Mouse (Mus musculus) CH12.LX (cell line): ENCODE measurements around the gene Tnip3.

Experiments used
- CTCF ChIP-seq, 2 experiments: IDR thresholded peaks in 1 of 2; conservative IDR thresholded peaks in 1 of 2; 2 replicates each; pipeline ENCODE4 v1.5.1; 2011 to 2012; ENCODE audit warnings: low read depth in 2 of 2, low read length in 2 of 2, improper control_type of control experiment in 1 of 2, inconsistent platforms in 1 of 2, mild to moderate bottlenecking in 1 of 2, moderate library complexity in 1 of 2
- EP300 ChIP-seq: IDR thresholded peaks from 2 replicates; pipeline ENCODE4 v1.6.1; 2011; ENCODE audit warnings: low read length, improper control_type of control experiment
- KAT2A ChIP-seq: IDR thresholded peaks from 2 replicates; pipeline ENCODE4 v1.6.1; 2012; ENCODE audit warnings: low read length, improper control_type of control experiment, inconsistent platforms; ENCODE audit not compliant: insufficient replicate concordance
- MAZ ChIP-seq: IDR thresholded peaks from 2 replicates; pipeline ENCODE4 v1.6.1; 2012; ENCODE audit warnings: low read depth, mild to moderate bottlenecking, inconsistent platforms, low read length, improper control_type of control experiment, moderate library complexity
- NELFE ChIP-seq: IDR thresholded peaks from 2 replicates; pipeline ENCODE4 v1.6.1; 2011; ENCODE audit warnings: low read depth, low read length, improper control_type of control experiment
- POLR2A ChIP-seq: IDR thresholded peaks from 2 replicates; pipeline ENCODE4 v1.6.1; 2011; ENCODE audit warnings: low read depth, mild to moderate bottlenecking, improper control_type of control experiment, low read length
- RAD21 ChIP-seq: IDR thresholded peaks from 2 replicates; pipeline ENCODE4 v1.6.1; 2011; ENCODE audit warnings: low read depth, mild to moderate bottlenecking, low read length, improper control_type of control experiment, moderate library complexity
- SMC3 ChIP-seq: IDR thresholded peaks from 2 replicates; pipeline ENCODE4 v1.6.1; 2011; ENCODE audit warnings: low read depth, low read length, improper control_type of control experiment
- TBP ChIP-seq: conservative IDR thresholded peaks from 2 replicates; pipeline ENCODE4 v1.6.1; 2011; ENCODE audit warnings: low read depth, low read length, improper control_type of control experiment
- USF1 ChIP-seq: IDR thresholded peaks from 2 replicates; pipeline ENCODE4 v1.6.1; 2014; ENCODE audit warnings: low read depth, mild to moderate bottlenecking, inconsistent platforms, low read length, improper control_type of control experiment
- ZC3H11A ChIP-seq: IDR thresholded peaks from 2 replicates; pipeline ENCODE4 v1.6.1; 2012; ENCODE audit warnings: low read depth, mild to moderate bottlenecking, inconsistent platforms, low read length, improper control_type of control experiment

- TF ChIP-seq CTCF (conservative IDR thresholded peaks at IDR 0.05 in 1 of 2, IDR thresholded peaks at IDR 0.05 in 1 of 2; ENCODE audit: low read depth in 2 of 2, low read length in 2 of 2) (no peak), ZC3H11A (no peak), RAD21 (no peak), TBP (no peak), EP300 (no peak), USF1 (no peak), NELFE (no peak), SMC3 (no peak), POLR2A (no peak), KAT2A (no peak), MAZ (no peak)
These were observed 63.7 kb downstream of the Tnip3 start for GRCm38 (mm10) chr6:65588847-65589246.
